Mouse (Mus musculus) CD8-positive naive resting alpha-beta T cell, adult 2 months (primary cell): ENCODE results near the gene Rac2.
A peak's percentile ranks its signal among the peaks of the same experiment; 100 is the strongest.

Experiments used
- DNase-seq, 2 experiments: peaks; one replicate each; pipeline ENCODE4 v3.0.0; 2022; ENCODE audit warnings: low read depth in 2 of 2, low spot score in 2 of 2

Rac2 gene

DNA sequence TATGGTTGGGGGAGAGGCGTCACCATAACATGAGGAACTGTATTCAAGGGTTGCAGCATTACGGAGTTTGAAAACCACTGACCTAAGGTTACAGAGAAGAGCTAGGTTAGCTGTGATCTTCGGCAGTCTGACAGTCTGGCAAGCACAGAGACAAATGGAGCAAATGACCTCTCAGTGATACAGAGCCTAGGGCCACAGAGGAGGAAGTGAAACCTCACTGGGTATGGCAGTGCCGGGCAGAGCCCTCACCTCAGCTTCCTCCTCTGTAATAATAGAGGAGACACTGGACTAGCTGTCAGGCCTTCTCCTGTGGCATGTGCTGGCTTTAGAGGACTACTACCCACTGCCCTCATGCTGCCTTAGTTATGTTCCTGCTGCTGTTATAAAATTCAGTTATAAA is 16.3 kb upstream of the Rac2 start:
- no peak for DNase-seq

DNA sequence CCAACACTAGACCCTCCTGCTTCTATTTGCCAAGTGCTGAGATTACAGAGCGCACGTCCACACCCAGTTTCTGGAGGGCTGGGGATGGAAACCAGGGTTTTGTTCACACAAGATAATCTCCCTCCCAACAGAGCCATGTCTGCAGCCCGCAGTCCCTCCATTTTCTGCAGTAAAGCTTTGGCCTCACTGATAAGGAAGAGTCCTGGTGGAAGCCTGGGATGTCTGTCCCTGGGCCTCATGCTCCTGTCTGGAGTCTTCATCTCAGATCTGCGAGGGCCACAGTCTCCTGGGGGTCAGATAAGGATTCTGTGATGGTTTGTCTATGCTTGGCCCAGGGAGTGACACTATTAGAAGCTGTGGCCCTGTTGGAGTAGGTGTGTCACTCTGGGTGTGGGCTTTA is 15.5 kb upstream of the Rac2 start:
- DNase-seq = no peak

DNA sequence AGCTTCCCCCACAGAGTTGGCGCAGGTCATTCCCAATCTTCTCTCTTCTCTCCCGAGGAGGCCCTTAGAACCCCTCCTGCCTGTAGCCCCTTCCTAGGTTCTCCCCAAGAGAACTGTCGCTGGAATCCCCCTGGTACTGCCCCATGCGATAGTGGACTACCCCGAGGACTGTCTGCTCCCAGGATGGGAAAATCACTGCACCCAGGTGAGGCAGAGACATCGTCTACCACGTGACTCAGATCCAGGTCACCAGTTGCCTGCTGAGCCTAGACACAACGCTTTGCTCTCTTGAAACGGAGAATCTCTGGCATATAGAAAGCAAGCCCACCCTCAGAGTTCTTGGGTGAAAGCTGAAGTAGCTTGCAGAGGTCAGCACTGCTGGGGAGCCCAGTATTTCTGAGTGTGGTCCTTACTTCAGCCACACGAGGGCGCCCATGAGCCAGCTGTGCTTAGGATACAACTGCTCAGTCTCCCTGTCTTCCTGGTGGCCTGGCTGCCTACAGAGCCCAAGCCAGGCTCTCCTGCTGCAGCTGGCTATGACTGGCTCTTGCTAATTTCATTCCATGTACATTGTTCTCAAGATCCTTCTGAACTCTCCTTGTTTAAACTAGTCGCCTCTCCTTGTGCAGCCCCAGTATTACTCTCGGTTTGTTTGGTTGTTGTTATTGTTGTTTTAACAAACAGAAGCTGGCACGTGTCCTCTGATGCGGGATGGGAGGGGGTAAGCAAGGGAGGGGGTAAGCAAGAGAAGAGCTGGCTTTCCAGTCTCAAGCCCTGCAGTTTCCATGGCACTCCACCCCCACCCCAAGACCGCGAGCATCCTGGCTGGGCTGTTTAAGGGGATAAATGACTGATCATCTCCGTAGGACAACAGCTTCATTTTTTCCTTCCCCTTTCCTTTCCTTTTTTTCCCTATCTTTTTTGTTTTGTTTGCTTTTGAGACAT is 14.7 kb upstream of the Rac2 start:
- DNase-seq = peak; percentile 82 to 86

DNA sequence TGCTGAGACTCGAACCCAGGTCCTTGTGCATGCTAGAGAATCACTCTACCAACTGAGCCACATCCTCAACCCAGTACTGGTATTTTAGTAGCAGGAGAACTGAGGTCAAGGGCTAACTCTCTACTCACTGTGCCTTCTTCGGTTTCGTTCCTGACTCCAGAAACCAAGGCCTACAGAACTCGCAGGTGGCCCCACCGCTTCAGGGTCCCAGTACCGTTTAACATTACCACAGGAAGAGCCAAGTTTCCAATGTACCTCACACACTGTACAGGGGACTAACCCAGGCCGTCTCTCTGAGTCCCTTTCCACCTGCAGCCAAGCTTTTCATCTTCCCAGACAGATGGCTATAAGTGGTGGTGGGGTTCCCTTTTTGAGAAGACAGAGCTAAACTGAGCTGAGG is 12.8 kb upstream of the Rac2 start:
- no peak for DNase-seq

DNA sequence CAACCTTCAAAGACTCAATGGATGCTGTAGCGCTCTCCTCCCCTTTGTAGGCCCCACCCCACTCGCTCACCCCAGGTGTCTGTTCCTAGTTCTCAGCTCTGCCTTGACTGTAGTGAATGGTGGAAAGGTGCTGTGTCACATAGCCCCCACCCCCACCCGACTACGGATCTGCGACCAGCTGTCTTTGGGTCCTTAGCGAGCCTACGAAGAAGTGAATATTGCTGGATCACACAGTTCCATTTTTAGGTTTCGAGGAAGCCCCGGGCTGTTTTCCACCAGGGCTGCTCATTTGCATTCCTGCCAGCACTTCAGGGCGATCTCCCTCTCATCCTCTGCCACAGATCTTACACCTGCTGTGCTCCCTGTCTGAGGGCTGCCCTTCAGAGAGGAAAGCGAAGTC is 10.8 kb upstream of the Rac2 start:
- no peak for DNase-seq

DNA sequence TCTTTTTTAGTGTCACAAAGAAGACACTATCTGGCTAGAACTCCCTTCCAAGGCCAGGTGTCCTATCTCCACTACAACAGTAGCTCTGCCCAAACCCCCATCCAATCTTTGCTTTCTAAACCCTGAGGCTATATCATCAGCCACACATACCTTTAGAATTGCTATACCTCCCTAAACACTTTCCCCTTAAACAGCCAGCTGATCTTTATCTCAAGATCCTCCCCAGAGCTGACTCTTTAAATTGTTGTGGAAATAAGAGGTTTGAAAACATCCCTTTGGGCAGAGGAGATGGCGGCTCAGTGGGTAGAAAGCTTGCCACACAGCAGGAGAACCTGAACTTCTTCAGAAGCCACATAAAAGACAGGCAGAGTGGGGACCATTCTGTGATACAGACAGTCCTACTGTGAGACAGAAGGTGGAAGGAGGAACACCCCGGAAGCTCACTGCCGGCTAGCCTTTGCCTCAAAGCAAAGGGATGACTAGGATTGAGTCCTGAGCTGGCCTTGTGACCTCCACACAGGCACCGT is 3.8 kb upstream of the Rac2 start:
- DNase-seq = peak; percentile 56 to 61

DNA sequence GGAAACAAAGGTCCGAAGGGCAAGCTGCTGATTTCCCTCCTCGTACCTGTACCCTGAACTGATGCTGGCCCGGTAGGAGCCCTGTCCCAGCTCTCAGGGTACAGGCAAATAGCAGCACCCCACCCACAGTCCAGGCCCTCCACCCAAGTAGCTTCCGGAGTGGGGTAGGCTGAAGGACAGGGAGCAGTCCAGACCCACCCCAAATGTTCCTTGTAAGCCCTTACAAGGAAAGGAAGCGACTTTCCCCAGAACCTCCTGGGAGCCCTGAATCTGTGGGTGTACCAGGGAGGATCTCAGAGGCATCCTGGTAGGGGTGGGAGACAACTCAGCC is 348 bp downstream of the Rac2 start:
- no peak for DNase-seq

DNA sequence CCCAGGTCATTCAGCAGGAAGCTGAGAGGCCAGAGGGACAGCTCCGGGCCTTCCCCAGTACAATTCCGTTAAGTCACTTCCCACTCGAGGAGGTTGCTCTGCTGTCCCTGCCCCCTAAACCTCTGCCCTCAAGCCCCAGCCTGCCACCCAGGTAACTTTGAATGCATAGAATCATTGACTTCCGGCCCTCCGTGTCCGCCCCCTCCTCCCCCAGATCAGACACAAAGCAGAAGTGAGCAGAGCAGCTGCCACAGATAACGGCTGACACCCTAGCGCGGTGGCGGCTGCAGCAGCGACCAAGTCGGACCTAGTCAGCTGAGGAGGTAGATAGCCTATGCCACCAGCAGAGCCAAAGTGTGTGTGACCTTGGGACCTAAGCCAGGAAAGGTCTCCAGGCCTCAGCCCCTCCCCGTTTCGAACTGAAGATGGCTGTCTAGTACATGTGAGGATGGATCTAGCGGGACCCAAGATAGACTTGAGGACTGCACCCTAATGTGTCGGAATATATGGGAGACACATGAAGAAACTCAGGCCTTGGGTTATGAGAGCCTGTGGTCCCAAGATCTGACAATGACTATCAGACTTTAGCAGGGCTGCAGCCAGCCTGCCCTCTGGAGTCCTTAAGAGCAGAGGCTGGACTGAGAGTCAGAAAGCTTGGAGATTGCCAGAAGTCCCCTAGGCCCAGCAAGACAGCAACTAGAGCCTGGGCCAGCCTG is 871 bp downstream of the Rac2 start:
- DNase-seq = peak; percentile 65 to 69

DNA sequence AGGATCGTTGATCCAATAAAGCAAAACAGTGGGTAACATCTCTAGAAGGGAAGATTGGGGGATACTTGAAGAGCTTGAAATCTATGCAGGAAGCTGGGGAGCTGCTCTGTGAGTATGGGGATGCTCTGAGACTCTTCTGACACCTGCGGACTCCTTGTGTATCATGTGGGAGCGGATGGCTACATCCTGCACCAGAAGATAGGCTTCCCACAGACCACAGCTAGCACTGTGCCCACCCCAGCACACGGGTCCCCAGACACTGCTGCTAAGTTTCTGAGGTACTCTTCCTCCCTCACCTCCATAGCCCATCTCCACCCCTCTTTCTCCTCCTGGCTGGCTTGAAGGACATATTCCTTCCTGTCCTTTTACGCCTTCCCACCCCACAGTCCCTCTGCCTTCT is 2.4 kb downstream of the Rac2 start:
- no peak for DNase-seq

DNA sequence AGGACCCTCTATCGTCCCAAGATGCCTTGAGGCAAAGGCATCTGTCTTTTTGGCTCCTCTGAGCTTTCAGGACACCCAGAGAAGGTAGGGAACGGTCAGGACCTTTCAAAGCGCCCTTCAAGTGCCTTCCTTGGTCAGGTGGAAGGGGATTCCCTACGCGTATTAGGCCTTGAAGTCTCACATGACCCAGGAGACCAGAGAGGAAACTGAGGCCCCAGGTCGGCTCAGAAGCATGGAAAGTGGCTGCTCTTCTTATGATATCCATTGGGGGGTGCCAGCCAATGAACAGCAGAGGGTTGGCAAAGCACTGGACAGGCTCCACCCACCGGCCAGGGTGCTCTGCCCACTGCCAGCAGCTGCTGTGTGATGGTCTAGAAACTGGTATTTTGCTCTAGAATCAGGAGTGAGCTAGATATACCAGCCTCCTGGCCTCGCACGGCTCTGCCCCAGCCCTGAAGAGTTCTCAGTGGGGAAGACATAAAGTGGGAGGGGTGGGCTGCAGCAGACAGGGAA is 4.9 kb downstream of the Rac2 start:
- no peak for DNase-seq

DNA sequence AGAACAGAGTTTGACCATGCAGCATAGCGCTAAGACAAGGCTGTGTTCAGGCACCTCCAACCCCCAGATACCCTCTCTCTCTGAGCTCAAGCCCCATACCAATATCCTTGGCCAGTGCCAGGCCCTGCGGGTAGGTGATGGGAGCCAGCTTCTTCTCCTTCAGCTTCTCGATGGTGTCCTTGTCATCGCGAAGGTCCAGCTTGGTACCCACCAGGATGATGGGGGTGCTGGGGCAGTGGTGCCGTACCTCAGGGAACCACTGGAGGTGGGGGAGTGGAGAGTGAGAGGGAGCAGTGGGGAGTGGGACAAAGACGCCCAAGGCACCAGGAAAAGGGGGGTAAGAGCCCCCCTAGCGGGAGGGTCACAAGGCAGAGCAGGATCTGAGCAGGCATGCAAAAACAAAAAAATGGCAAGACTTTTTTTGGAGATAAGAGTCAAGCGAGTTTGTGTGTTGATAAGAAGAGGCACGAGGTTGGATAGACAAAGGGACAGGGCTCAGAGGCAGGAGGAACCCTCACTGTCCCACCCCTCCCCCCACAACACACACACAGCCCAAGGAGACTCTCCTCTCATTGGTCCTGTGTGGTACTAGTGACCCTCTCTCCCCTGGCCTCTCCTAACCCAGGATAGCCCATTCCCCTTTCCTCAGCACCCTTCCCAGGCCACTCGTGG is 7.7 kb downstream of the Rac2 start:
- no peak for DNase-seq

DNA sequence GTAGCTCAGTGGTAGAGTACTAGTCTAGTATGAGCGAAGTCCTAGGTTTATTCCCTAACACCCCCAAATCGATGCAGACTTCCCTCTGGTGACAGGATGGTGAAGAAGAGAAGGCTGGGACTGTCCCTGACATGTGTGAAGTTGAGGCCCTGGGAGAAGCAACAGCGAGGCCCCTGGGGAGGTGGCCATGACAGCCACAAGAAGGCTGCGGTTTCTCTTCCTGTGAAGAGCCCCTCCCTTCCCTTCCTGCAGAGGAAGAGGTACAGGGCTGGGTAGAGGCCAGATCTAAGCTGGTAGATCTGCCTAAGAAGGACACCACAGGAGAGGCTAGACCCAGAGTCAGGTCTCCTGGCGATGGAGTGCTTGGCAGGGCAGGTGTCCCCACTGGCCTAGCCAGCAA is 8.6 kb downstream of the Rac2 start:
- DNase-seq = peak; percentile 68 to 72

DNA sequence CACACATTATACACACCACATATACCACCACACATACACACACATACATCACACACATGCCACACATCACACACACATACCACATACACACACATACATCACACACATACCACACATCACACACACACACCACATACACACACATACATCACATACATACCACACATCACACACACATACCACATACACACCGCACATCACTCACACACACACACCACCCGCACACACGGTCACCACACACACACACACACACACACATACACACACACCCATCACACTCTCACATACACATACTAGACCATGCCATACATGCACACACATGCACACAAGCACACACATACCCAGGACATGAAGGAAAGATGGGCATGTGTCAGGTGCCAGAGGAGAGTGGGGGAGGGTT is 9.2 kb downstream of the Rac2 start:
- no peak for DNase-seq

DNA sequence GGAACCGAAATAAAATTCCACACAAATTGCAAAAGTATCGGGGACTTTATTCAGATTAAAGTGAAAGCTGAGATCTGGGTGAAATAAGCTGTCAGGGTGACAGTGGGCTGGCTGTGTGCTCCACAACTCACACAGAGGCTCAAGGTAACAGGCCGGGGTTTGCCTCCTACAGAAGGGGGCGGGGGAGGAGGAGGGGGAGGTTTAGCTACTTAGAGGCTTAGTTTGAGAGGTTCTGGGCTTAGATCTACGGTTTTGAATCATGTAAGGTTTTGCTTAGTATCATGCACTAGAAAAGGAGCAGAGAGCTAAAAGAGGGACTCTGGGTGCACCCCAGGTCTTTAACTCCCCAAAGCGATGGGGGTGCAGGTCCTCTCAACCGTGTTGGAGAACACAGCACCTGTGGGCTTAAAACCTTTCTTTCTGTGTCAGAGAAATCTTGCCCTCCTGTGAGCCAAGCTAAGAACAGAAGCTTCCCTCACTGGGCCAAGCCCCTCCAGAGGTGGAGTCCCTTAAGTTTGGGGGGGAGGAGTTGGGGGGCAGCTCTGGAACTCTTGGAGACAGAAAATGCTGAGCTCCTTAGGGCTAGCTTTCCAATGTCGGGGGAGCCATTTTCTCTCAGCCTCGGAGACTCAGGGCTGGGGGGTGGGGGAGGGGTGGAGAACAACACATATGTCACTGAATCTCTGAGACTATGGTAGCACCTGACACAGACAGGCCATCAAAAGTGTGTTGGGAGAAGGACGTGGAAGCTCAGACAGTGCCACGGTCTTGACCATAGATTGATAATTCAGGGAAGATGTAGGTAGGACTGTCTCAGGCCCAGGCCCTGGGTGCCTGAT is 13.2 kb downstream of the Rac2 start:
- no peak for DNase-seq

DNA sequence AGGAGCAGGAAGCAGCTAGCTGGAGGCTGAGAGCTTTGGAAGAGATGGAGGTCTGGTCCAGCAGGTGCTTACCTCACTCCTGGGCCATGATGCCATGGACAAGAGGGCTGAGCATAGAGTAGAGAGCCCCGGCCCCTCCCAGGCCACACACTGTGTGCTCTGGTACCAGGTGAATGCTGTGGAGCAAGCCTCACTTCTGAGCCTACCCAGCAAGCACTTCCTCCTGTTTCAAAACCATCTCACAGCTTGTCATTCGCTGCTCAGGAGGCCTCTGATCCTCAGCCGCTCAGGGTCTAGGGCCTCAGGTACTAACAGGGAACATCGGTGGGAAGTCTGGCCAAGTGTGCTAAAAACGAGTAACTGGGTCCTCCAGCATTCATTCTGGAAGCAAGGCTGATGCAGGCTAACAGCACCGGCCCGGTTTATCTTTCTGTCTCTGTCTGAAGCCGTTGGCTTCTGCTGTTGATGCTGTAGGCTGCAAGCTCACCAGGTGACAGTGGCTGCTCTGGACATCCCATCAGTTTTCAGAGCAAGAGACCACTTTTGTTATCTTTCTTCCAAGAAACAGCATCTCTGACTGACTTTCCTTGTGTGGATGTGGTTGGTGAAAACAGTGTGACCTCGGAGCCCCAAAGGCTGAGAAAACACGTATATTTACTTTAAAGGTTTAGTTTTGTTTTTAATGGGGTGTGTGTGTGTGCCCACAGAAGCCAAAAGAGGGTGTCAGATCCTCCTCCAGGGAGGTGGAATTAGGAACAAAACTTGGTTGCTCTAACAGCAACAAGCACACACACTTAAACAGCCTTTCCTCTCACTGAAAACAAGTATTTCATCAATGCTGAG is 14.7 kb downstream of the Rac2 start:
- peak; percentile 39 to 52 for DNase-seq

DNA sequence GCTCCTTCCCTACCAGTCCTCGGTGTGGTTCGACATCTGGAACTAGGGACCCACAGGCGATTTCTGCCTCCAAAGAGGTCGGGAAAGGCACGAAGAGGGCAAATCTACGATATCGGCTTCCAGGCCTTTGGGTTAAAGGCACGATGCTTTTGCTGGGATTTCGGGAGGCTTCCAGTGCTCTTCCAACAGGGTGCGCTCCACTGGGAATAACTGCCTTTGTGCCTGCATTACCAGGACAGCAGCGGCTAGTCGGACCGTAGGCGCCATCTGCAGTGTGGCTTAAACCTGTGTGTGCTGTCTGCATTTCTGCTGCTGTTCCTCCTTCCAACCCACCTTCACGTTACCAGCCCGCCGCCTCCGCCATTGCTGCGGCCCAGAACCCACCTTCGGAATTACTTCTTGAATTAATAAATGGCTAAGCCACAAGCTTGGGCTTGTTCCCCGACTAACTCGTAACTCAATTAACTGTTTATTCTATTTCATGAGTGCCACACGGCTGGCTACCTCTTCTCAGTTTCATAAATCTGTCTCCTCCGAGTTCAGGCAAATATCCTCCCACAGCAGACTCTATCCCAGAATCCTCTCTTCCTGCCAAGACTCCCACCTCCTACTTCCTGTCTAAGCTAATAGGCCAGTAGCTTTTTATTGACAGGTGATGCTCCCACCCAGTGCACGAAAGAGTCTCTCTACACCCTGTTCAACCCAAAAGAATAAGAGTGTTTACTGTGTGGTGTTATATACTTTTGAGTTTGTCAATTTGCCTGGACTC is 17.9 kb downstream of the Rac2 start:
- DNase-seq = no peak

DNA sequence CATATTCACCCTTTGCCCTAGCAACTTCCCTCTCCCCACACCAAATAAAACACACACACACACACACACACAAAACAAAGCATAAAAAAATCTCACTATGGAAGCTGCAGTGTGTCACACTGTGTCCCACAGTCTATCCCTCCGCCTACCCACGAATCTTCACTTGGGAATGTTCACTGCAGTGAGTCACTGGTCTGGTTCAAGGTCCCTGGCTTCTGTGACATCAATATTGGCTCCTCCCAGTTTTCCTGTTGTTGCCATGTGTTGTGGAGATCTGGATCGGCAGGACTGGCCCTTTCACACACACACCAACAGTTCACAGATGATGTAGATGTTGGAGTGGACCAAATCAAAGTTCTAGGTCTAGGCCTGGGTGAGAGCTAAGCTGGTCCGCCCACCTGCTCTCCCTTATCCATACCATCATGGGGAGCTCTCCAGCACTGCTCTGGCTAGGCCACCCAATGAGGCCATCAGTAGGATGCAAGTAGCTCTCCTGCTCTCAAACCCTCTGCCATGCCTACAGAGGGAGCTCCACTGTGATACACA is 23.3 kb downstream of the Rac2 start:
- no peak for DNase-seq

DNA sequence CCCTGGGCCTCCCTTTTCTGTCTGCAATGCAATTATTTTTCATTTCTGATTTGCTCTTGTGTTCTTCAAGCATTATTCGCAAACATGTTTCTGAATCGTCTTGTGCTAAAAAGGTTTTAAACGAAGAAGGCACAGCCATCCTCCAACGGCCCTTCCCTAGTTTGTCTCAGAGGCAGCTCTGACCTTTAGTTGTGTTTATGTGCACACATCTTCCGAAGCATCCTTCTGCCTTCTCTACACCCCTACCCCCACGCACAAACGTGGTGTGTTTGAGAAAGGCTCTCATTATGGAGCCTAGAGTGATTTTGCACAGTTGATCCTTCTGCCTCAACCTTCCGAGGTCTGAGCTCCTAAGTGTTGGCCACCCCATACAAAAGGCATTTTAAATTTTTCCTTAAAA is 23.9 kb downstream of the Rac2 start:
- DNase-seq = no peak

DNA sequence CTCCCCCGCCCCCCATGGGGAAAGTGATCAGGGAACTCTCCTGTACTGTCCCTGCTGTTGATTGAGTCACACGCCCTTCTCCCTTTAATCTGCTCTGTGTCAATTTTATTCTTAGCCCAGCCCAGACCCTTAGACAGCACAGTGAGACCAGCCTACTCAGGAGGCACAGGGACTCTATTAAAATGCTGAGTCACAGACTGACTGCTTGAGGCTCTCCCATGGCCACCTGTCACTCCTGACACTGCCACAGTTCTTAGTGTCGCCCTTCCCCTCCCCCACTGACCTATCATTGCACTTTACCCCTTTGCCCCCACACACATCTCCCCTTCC is 24.3 kb downstream of the Rac2 start:
- DNase-seq = no peak
